Mouse (Mus musculus) olfactory bulb, adult 2 months (tissue): ENCODE data around the gene Adap1.

Experiments used
- CTCF ChIP-seq: fragments of 200-500 bp; IDR thresholded peaks from 2 replicates; pipeline ENCODE4 v1.5.1; 2012; ENCODE audit warnings: low read depth, mild to moderate bottlenecking, low read length, moderate library complexity; ENCODE audit not compliant: insufficient read depth
- POLR2A ChIP-seq: fragments of 200-500 bp; IDR thresholded peaks from 2 replicates; pipeline ENCODE4 v1.6.1; 2012; ENCODE audit warnings: mild to moderate bottlenecking, low read depth, low read length, moderate library complexity; ENCODE audit not compliant: insufficient read depth

DNA sequence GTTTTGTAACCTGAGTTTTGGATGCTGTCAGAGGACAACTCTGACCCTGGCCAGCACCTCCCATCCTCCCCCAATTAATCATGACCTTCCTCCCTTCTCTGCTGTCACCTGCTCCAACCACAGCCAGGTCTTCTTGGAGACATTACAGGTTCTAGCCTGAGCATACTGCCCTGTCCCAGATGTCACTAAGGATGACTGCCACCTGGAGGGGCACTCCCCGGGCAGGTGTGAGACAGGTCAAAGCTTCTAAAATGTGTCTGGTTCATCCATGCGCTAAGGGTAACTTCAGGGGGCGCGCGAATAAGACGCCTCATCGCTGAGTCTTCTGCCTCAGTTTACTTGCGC lies 73.7 kb downstream of the Adap1 start:
- TF ChIP-seq CTCF (no peak), POLR2A (no peak)
